Mouse (Mus musculus) liver, adult 2 months (tissue): ENCODE results near the gene Psmb6.

Experiments
- CTCF ChIP-seq: fragments of 200-500 bp; IDR thresholded peaks from 2 replicates; pipeline ENCODE4 v1.5.1; 2011; ENCODE audit warnings: low read depth, low read length, control low read depth
- POLR2A ChIP-seq: fragments of 200-500 bp; IDR thresholded peaks from 2 replicates; pipeline ENCODE4 v1.6.1; 2011; ENCODE audit warnings: low read length, control low read depth; ENCODE audit not compliant: insufficient read depth; ENCODE audit errors: extremely low read depth

DNA sequence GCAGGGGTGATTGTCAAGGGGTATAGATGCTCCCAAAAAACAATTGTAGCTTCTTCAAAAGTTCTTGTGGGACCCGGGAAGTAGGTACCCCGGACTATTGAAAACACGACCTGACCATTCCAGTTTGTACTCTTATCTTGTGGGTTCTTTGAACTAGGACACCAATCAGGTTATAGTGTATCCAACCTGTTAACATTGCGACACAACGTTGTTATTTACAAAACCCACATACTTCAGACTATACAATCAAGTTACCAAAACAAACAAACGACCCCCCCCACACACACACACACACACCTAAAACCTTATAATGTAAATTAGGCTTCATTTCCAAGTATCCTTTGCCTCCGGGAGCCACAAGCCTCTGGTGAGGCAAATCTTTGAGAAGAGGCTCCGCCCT lies 385 bp upstream of the Psmb6 start:
- TF ChIP-seq CTCF (no peak), POLR2A (no peak)
